Mouse (Mus musculus): Measurements from ENCODE around the gene Ugt1a8. TPM values are rescaled to one million over a fixed set of nuclear protein-coding genes. Genes with fewer than 3 reads are reported as not detected.

The Ugt1a8 gene
- total and polyA plus RNA-seq, 2 experiments from 2014 or later = not detected

DNA sequence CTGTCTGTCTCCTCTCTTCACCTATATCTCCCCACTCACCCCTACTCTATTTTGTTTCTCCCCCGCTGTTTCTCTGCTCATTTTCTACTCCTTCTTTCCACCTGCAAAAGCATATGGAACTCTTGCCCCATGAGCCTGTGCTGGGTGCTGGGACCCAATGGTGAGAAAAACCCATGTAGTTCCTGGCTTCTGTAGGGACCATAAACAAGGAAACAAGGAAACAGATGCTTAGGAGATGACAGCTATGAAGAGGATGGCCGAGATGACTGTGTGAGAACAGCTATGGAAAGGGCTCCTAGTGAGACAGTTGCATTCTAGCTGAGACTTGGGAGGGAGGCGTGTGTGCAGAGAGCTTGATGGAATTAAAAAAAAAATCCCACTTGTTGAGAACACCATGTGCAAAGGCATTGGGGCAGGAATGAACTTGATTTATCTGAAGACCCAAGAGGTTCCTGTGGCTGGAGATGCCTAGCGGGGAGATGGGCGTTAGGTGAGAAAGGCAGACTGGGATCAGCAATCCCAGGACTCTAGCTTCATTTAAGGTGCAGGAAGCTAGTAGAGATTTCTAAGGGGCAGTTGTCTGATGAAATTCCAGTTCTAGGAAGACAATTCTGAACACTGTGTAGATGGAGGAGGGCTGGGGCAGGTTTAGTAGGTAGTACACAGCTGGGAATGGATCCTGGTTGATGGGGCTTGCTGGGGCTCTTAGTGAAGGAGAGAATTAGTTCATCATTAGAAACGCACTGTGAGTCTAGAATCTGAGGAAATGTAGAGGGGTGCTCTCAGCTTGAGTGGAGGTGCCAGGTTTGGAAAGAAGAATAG, 143.6 kb downstream of the Ugt1a8 start:
- Histone ChIP-seq H3K4me2 (ENCODE audit: low read depth, low read length) (no peak overlapping the region), H3K4me3 (ENCODE audit: low read length) (no peak overlapping the region), H3K4me1 (ENCODE audit: insufficient read depth, low read length) (no peaks in the 10 kb centered on the region), H3K27ac (no peak overlapping the region), H3K36me3 (ENCODE audit: insufficient read depth, low read length) (no peaks in the 10 kb centered on the region), H3K27me3 (ENCODE audit: insufficient read depth, low read length) (no peaks in the 10 kb centered on the region), H3K9me3 (ENCODE audit: low read length) (peaks cover 99% of the 10 kb centered on the region), H3K9ac (replicated peaks; ENCODE audit: low read length) (no peak overlapping the region)
- TF ChIP-seq CTCF (IDR thresholded peaks at IDR 0.05; ENCODE audit: low read depth) = no peak
- DNase-seq (ENCODE audit: low spot score) (no peak), ATAC-seq (no peak)
- WGBS = 77% methylated on average over 6 of the region's 6 CpGs

GRCm38 (mm10) chr1:88231803-88232499, 144.3 kb downstream of the Ugt1a8 start:
- Histone ChIP-seq H3K36me3 (ENCODE audit: insufficient read depth, low read length) (no peaks in the 10 kb centered on the region), H3K9me3 (ENCODE audit: low read length) (peaks cover 97% of the 10 kb centered on the region), H3K27ac (no peak overlapping the region), H3K27me3 (ENCODE audit: insufficient read depth, low read length) (no peaks in the 10 kb centered on the region), H3K4me3 (ENCODE audit: low read length) (no peak overlapping the region), H3K4me1 (ENCODE audit: insufficient read depth, low read length) (no peaks in the 10 kb centered on the region), H3K4me2 (ENCODE audit: low read depth, low read length) (no peak overlapping the region), H3K9ac (replicated peaks; ENCODE audit: low read length) (no peak overlapping the region)
- TF ChIP-seq CTCF (IDR thresholded peaks at IDR 0.05; ENCODE audit: low read depth) = no peak
- 66% methylated on average over 7 of the region's 7 CpGs for WGBS
- DNase-seq (ENCODE audit: low spot score) = no peak
- ATAC-seq = no peak

DNA sequence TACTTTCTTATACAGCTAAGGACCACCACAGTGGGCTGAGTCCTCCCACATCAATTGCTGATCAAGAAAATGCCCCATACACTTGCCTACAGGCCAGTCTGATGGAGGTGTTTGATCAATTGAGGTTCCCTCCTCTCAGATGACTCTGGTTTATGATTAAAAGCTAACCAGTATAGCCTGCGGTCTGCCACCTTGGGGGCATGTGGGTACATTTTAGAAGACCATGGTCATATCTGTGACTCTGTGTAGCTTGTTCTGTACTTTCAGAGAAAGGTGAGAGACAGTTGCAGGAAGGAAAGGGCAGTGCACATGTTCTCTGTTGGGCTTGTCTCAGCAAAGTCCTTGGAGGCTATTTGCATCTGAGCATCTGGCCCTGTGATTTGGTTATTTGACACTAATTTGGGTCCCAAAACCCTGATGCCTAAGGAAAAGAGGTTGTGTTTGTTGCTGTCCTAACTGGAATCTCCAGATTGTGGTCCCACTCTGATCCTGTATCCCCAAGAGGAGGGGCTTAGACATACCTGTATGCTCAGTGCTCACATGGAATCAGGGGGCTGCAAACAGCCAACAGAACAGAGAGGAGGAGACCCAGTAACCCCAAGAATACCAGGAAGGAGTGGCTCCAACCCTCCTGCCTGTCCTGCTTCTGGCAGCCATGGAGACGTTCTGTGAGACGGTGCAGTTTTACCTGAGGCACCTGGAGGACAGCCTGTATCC, 145.2 kb downstream of the Ugt1a8 start:
- TF ChIP-seq CTCF (IDR thresholded peaks at IDR 0.05; ENCODE audit: low read depth) = no peak
- H3K27ac ChIP-seq = no peak overlapping the region
- peaks cover 97% of the 10 kb centered on the region for H3K9me3 ChIP-seq (ENCODE audit: low read length)
- no peak overlapping the region for H3K4me2 ChIP-seq (ENCODE audit: low read depth, low read length)
- 56% methylated on average over 3 of the region's 3 CpGs for WGBS
- no peak overlapping the region for H3K9ac ChIP-seq (replicated peaks; ENCODE audit: low read length)
- H3K4me3 ChIP-seq (ENCODE audit: low read length) = no peak overlapping the region
- DNase-seq (ENCODE audit: low spot score) (no peak), ATAC-seq (no peak)
- no peaks in the 10 kb centered on the region for H3K4me1 ChIP-seq (ENCODE audit: insufficient read depth, low read length)
- no peaks in the 10 kb centered on the region for H3K27me3 ChIP-seq (ENCODE audit: insufficient read depth, low read length)
- no peaks in the 10 kb centered on the region for H3K36me3 ChIP-seq (ENCODE audit: insufficient read depth, low read length)

GRCm38 (mm10) chr1:88233421-88234247, 146.0 kb downstream of the Ugt1a8 start:
- Histone ChIP-seq H3K4me1 (ENCODE audit: insufficient read depth, low read length) (no peaks in the 10 kb centered on the region), H3K27me3 (ENCODE audit: insufficient read depth, low read length) (no peaks in the 10 kb centered on the region), H3K4me2 (ENCODE audit: low read depth, low read length) (no peak overlapping the region), H3K9ac (replicated peaks; ENCODE audit: low read length) (no peak overlapping the region), H3K4me3 (ENCODE audit: low read length) (no peak overlapping the region), H3K9me3 (ENCODE audit: low read length) (peaks cover 97% of the 10 kb centered on the region), H3K36me3 (ENCODE audit: insufficient read depth, low read length) (no peaks in the 10 kb centered on the region), H3K27ac (no peak overlapping the region)
- 72% methylated on average over 14 of the region's 14 CpGs for WGBS
- DNase-seq (ENCODE audit: low spot score) (no peak), ATAC-seq (no peak)
- no peak for TF ChIP-seq CTCF (IDR thresholded peaks at IDR 0.05; ENCODE audit: low read depth)

DNA sequence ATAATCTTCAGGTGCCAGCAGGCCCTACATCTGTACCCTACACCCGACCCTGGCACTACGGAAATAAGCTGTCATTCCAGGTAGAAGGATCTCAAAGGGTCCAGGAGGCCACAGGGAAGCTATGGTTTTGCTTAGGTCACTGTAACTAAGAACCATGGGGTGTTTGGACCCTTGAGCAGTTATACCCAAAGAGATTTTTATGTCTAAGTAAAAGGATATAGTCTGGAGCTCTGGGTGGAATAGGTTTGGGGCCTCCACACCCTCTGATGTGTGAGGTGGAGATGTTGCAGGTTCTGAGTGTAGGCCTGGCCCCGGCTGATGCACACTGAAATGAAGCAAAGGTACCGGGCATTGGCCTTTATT, 146.6 kb downstream of the Ugt1a8 start:
- ATAC-seq (no peak), DNase-seq (ENCODE audit: low spot score) (no peak)
- no peak for TF ChIP-seq CTCF (IDR thresholded peaks at IDR 0.05; ENCODE audit: low read depth)
- Histone ChIP-seq H3K4me1 (ENCODE audit: insufficient read depth, low read length) (no peaks in the 10 kb centered on the region), H3K27me3 (ENCODE audit: insufficient read depth, low read length) (no peaks in the 10 kb centered on the region), H3K27ac (no peak overlapping the region), H3K4me3 (ENCODE audit: low read length) (no peak overlapping the region), H3K9me3 (ENCODE audit: low read length) (peaks cover 97% of the 10 kb centered on the region), H3K36me3 (ENCODE audit: insufficient read depth, low read length) (no peaks in the 10 kb centered on the region), H3K4me2 (ENCODE audit: low read depth, low read length) (no peak overlapping the region), H3K9ac (replicated peaks; ENCODE audit: low read length) (no peak overlapping the region)
- WGBS = 64% methylated on average over 4 of the region's 4 CpGs

GRCm38 (mm10) chr1:88234646-88235045, 147.0 kb downstream of the Ugt1a8 start:
- DNase-seq (ENCODE audit: low spot score) = no peak
- no peak for TF ChIP-seq CTCF (IDR thresholded peaks at IDR 0.05; ENCODE audit: low read depth)
- Histone ChIP-seq H3K27ac (no peak overlapping the region), H3K4me3 (ENCODE audit: low read length) (no peak overlapping the region), H3K4me1 (ENCODE audit: insufficient read depth, low read length) (no peaks in the 10 kb centered on the region), H3K27me3 (ENCODE audit: insufficient read depth, low read length) (no peaks in the 10 kb centered on the region), H3K4me2 (ENCODE audit: low read depth, low read length) (no peak overlapping the region), H3K9ac (replicated peaks; ENCODE audit: low read length) (no peak overlapping the region), H3K36me3 (ENCODE audit: insufficient read depth, low read length) (no peaks in the 10 kb centered on the region), H3K9me3 (ENCODE audit: low read length) (peaks cover 97% of the 10 kb centered on the region)
- ATAC-seq = no peak
- WGBS = 43% methylated on average over 5 of the region's 5 CpGs

Measured in hindbrain, postnatal 0 days (tissue).